Mouse (Mus musculus) activated CD4-positive, CD25-positive, alpha-beta regulatory T cell, adult 9 weeks (primary cell): ENCODE results near the gene Setd5. TPM values are rescaled to one million over a fixed set of nuclear protein-coding genes. Genes with fewer than 3 reads are reported as not detected.

ENCODE experiments used
- polyA plus RNA-seq: library from polyadenylated mRNA; unstranded; fragments of 100-300 nt; shearing (Covaris generic); gene quantifications from one replicate; pipeline ENCODE4 v1.2.1, GENCODE M21; 2017

Gene Setd5
- polyA plus RNA-seq = 60.6 TPM

GRCm38 (mm10) chr6:113076686-113077516 is at the start of gene Setd5:
Gene Setd5, plus strand, starts transcription at chr6:113077365.

GRCm38 (mm10) chr6:113046041-113046975 is 30.9 kb upstream of the Setd5 start, which contains the start of gene Thumpd3:
Gene Thumpd3, plus strand, starts transcription at chr6:113046225.

GRCm38 (mm10) chr6:113194841-113195595 is 117.9 kb downstream of the Setd5 start, which contains the start of gene Lhfpl4:
Gene Lhfpl4, minus strand, starts transcription at chr6:113195384.

Other genes with a start within 250 kb of the Setd5 start
- 0.62 TPM for gene Srgap3, start 130.1 kb upstream of the Setd5 start, polyA plus RNA-seq
- gene Thumpd3, start 31.1 kb upstream of the Setd5 start, polyA plus RNA-seq = 108 TPM
- gene Lhfpl4, start 118.0 kb downstream of the Setd5 start, polyA plus RNA-seq = 0.57 TPM
- gene Mtmr14, start 160.5 kb downstream of the Setd5 start, polyA plus RNA-seq = 38.3 TPM
- 0.13 TPM for gene Cpne9, start 204.9 kb downstream of the Setd5 start, polyA plus RNA-seq
- gene Brpf1, start 229.8 kb downstream of the Setd5 start, polyA plus RNA-seq = 42.7 TPM
- gene Ogg1, start 249.6 kb downstream of the Setd5 start, polyA plus RNA-seq = 12.8 TPM